Mouse (Mus musculus) G1E-ER4 (cell line): Measurements from ENCODE around the gene Phlda3. TPM values are rescaled to one million over a fixed set of nuclear protein-coding genes. Genes with fewer than 3 reads are reported as not detected.

Experiments
- GATA1 ChIP-seq: IDR thresholded peaks from one replicate; pipeline ENCODE4 v1.8.0; 2012; ENCODE audit warnings: low read length, inconsistent platforms
- polyA plus RNA-seq: library from polyadenylated mRNA; stranded (reverse); fragments of >175 nt; gene quantifications from 2 replicates; pipeline ENCODE4 v1.2.3, GENCODE M21; 2012

Gene Phlda3
- polyA plus RNA-seq, 1 experiment = 53.6 TPM

GRCm38 (mm10) chr1:135771573-135771970, 5.7 kb downstream of the Phlda3 start:
- no peak for TF ChIP-seq GATA1

DNA sequence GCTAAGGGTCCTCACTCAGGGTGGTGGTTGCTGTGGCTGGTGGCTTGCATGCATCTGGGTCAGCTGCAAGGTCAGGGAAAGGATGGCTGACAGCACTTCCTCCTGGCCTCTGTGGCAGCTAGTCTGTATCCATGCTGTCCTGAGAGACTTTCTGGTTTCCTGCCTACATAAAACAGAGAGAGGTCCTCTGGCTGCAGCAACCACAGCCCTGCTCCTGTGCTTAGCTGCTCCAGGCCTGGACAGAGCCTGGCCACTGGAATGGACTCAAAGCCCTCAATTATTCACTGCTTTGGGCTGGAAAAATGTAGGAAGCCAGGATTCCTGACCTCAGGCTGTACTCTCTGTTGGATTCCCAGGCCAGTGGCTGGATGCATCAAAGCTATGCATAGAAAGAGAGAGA, 10.7 kb downstream of the Phlda3 start:
- TF ChIP-seq GATA1 = no peak

DNA sequence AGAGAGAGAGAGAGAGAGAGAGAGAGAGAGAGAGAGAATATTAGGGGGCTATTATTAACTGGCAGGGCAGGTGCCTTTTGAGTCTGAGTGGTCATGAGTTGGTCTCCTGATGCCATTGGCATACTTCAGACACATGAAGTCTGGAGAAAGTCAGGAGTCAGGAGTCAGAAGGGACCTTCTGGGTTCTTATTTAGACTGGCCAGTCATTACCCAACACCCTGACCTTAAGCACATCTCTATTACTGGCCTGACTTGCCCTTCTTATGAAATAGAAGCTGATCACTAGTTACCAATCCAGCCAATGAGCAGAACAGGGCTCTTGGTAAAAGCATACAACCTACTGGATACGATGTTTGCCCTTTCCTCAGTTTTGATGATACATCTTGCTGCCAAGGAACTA, 11.1 kb downstream of the Phlda3 start:
- TF ChIP-seq GATA1 = no peak

DNA sequence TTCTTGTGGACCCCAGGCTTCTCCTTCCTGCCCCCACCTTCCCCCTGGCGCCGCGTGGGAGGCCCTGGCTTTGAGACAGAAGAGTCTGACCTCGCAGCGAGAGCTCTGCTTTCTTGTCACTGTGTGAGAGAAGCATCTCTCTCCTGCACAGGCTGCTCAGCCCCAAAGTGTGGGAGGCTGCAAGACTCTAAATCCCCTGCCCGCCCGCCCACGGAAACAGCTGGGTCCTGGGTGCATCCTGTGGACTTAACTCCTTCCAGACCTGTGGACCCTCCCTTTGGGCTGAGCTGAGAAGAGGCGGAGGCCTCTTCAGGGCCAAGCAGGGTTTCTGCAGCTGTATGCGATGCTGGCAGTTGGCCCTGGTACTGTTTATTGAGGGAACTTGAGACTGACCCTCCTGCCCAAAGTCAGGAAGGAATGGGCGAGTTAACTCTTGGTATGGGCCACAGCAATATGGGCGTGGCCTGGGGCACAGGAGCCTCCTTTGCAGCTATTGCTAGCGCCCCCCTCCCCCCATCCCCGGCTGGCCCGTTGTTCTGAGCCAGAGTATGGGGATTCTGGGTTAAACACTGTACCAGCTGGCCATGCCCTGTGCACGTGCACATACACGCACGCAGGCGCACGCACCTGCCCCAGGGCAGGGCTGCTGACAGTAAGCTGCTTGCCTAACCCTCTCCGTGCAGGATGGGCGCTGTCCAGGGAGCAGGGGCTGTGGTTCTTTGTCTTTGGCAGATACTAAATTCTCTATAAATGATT, 13.0 kb downstream of the Phlda3 start, which contains the start of gene Tnni1:
Tnni1 (plus strand) TSS at position 655 of the 756 bp plus-strand sequence.
- no peak for TF ChIP-seq GATA1

DNA sequence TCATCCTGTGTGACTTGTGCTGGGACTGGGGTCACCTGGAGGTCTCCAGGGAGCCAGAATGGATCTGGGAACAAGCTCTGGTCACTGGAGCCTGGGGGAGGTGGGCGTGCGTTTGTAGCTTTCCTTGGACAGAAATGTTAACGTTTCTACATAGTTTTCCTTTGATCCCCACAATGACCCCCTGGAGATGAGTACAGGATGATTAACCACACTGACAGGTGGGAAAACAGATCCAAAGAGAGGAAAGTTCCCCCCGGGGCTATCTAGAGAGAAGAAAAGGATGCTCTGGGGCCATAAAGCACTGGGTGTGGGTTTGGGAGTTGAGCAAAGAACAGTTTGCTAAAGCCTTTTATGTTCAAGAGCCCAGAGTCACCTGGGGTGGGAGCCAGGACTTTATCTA, 14.7 kb downstream of the Phlda3 start:
- no peak for TF ChIP-seq GATA1

DNA sequence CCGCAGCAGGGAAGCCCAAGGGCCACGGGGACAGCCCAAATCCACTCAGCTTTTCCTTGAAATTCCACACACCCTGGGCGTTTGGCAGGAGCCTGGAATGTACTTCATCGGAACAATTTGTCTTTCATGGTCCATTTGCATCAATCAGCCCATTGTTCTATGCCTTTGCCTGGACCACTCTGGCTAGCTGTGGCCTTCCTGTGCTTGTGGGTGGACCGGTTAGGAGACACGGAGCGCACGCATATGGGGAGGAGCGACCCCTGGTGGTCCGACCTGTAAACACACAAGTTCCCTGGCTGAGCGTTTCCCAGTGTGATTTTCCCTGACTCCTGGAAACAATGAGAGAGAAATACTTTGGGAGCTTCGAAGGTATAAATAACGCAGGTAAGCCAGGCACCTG, 15.3 kb downstream of the Phlda3 start:
- TF ChIP-seq GATA1 = no peak

DNA sequence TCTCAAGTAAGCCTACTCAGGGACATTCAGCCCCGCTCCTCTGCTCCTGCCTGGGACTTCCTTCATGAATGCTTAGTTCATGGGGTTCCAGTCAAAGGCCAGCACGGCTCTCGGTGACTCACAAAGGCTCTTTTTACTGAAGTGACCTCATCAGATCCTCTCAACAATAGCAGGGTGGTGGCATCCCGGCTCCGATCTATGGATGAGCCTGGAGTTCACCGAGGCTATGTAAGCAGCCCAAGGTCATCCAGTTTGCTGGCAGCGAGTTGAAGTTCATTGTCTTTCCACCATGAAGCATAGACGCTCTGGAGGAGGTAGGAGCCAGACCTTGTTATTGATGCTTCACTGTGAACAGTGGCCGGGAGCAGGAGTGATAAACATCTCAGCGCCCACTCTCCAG, 16.9 kb downstream of the Phlda3 start:
- no peak for TF ChIP-seq GATA1

- TF ChIP-seq GATA1 = no peak
These were observed 21.9 kb downstream of the Phlda3 start for GRCm38 (mm10) chr1:135787799-135788198.

GRCm38 (mm10) chr1:135788708-135789107, 22.8 kb downstream of the Phlda3 start:
- no peak for TF ChIP-seq GATA1

DNA sequence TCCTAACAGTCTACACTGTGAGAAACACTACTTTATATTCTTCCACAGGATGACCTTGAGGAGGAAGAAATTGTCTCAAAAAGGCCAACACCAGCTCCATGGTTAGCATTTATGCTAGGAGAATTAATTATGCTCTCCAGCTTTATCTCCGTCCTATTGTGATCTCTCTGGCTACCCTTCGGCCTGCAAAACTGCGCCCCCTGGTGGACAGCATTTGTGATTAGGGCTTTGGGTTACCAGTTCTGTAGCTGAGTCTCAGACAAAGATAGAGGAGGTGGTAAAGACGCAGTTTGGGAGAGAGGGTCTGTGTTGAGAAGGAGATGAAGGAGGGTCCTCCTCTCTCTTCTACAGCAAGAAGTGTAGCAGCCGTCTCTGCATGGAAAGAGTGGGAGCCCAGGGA, 23.9 kb downstream of the Phlda3 start:
- no peak for TF ChIP-seq GATA1

DNA sequence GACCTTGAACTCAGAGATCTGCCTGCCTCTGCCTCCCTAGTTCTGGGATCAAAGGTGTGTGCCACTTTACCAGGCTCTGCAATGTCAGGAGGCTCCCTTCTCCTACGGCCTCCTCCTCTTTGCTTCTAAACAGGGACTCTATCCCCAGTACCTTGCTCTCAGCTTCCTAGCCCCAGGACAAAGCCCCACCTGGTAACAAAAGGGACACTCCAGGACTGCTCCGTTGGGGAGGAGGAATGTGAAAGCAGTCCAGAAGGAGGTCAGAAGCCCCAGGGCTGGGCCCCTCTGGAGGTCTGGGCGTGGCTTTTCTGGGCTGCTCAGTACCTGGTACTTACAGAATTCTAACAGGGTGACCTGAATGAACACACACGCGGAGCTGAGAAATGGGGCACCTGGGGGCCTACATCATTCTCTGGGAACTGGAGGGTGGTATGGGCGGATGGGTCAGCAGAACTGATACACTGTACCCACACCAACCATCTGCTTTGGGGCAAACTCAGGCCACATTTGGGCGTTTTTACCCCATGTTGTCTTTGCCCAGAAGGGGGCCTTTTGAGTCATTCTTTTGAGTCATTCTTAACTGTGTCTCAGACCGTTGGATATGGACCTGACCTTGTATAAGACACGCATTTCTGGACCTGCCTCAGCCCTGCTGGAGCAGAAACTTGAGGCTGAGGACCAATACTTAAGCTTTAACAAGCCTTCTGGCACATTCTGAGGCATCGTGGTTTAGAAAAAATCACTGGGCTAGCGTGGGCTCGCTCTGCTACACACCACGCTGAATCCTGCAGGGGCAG, 26.4 kb downstream of the Phlda3 start:
- TF ChIP-seq GATA1 = no peak

GRCm38 (mm10) chr1:135793370-135794215, 27.7 kb downstream of the Phlda3 start:
- no peak for TF ChIP-seq GATA1

DNA sequence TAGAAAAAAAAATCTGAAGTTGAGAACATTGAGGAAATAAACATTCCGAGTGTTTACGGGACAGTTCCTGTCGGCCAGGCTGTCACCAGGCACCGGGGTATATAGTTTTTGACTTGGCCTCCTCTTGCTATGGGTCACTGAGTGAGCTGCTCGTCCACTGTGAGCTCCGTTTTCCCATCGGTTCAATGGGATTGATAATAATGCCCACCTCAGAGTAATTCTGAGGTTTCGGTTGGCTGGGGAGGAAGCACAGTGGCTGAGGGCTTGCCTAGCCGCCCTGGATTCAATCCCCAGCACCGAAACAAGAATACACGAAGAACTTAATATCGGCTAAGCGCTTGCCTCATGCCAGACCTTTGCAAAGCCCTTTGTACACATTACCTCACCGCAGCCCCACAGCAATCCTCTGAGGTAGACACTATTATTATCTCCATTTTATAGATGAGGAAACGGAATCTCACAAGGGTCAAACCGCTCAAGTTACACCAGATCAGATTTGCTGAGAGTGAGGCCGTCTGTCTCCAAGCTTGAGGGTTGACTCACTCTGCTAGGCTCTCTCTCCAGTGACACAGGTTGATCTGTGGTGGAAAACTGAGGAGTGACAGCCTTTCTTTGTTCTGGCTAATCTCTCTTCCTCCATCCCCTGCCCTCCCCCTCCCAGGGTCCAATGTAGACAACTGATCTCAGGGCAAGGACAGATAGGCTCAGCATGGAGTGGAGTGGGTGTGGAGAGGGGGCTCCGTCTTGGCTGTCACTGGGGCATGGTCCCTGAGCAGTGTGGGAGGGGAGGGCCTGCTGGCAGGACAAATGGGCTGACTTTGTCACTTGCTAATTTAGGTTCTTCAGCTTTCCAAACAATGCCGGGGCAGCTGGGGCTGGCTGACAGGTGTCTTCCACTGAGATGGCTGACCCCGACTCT, 28.6 kb downstream of the Phlda3 start:
- TF ChIP-seq GATA1 = no peak

DNA sequence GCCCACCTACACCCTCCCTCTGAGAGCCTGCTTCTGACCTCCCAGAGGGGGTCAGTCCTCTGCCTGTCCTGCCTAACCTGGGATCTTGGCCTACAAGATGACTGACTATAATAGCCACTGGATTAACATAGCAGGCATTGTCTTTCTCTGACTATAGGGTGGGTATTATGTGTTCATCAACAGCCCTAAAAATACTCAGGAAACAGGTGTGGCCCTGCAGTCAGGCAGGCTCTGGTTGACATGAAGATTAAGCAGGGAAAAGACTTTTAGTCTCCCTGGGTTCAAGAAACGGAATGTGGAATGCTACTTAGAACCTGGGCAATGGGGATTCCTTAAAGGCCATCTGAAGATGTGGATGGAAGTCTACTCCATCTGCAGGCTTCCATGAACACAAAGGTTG, 32.6 kb downstream of the Phlda3 start:
- no peak for TF ChIP-seq GATA1

- no peak for TF ChIP-seq GATA1
These were observed 33.2 kb downstream of the Phlda3 start for GRCm38 (mm10) chr1:135799109-135799627.
